Mouse (Mus musculus) thymus, postnatal 36 days (tissue): Measurements from ENCODE around the gene Gadd45gip1.
A peak's percentile ranks its signal among the peaks of the same experiment; 100 is the strongest.
"Not testable (repeated sequence)": the region's sequence is repeated elsewhere in the genome, so short reads cannot be mapped to it uniquely, and the experiment has no call there.

Experiments used
- DNase-seq, 2 experiments: peaks; one replicate each; pipeline ENCODE4 v3.0.0; 2022; ENCODE audit warnings: mixed read lengths in 2 of 2

Gene Gadd45gip1

GRCm38 (mm10) chr8:84797971-84798370 is 33.4 kb upstream of the Gadd45gip1 start:
- no peak for DNase-seq

- no peak for DNase-seq
Observed at GRCm38 (mm10) chr8:84798446-84799135, 32.7 kb upstream of the Gadd45gip1 start.

GRCm38 (mm10) chr8:84799136-84799931 is 32.0 kb upstream of the Gadd45gip1 start:
- DNase-seq = peak; percentile 26

GRCm38 (mm10) chr8:84799999-84800831 is 31.1 kb upstream of the Gadd45gip1 start, which contains the start of gene Nfix:
TSS of gene Nfix (minus strand) at chr8:84800344.
- DNase-seq = peak; percentile 49 to 54

GRCm38 (mm10) chr8:84806031-84806430 is 25.3 kb upstream of the Gadd45gip1 start:
- DNase-seq = no peak

GRCm38 (mm10) chr8:84809109-84809940 is 22.0 kb upstream of the Gadd45gip1 start:
- DNase-seq = no peak

- DNase-seq = no peak
Observed at GRCm38 (mm10) chr8:84809941-84810280, 21.4 kb upstream of the Gadd45gip1 start.

- DNase-seq = peak; percentile 81 to 82
Observed at GRCm38 (mm10) chr8:84810896-84811295, 20.4 kb upstream of the Gadd45gip1 start.

- no peak for DNase-seq
Observed at GRCm38 (mm10) chr8:84811303-84811702, 20.0 kb upstream of the Gadd45gip1 start.

GRCm38 (mm10) chr8:84813059-84813458 is 18.3 kb upstream of the Gadd45gip1 start:
- peak; percentile 72 to 76 for DNase-seq

GRCm38 (mm10) chr8:84813830-84814229 is 17.5 kb upstream of the Gadd45gip1 start:
- DNase-seq = no peak

- no peak for DNase-seq
Observed at GRCm38 (mm10) chr8:84814240-84814554, 17.1 kb upstream of the Gadd45gip1 start.

GRCm38 (mm10) chr8:84814555-84815441 is 16.5 kb upstream of the Gadd45gip1 start:
- DNase-seq = no peak

- peak; percentile 87 to 94 for DNase-seq
Observed at GRCm38 (mm10) chr8:84815547-84815946, 15.8 kb upstream of the Gadd45gip1 start.

GRCm38 (mm10) chr8:84816117-84816516 is 15.2 kb upstream of the Gadd45gip1 start:
- no peak for DNase-seq

GRCm38 (mm10) chr8:84822723-84823122 is 8.6 kb upstream of the Gadd45gip1 start, which contains the start of gene Dand5:
TSS of gene Dand5 (minus strand) at chr8:84822823.
- no peak for DNase-seq

- DNase-seq = peak; percentile 62 to 75
Observed at GRCm38 (mm10) chr8:84823653-84824052, 7.7 kb upstream of the Gadd45gip1 start.

- peak; percentile 51 to 63 for DNase-seq
Observed at GRCm38 (mm10) chr8:84825636-84826035, 5.7 kb upstream of the Gadd45gip1 start.

GRCm38 (mm10) chr8:84826518-84826917 is 4.8 kb upstream of the Gadd45gip1 start:
- DNase-seq = not testable (repeated sequence)

GRCm38 (mm10) chr8:84832034-84832717 is 854 bp downstream of the Gadd45gip1 start:
- peak; percentile 83 to 85 for DNase-seq
